Mouse (Mus musculus): Measurements from ENCODE around the gene Ostm1. TPM values are rescaled to one million over a fixed set of nuclear protein-coding genes. Genes with fewer than 3 reads are reported as not detected.

The Ostm1 gene
- total RNA-seq, 1 experiment from 2014 or later = 30.3 TPM

- ATAC-seq (replicated peaks in 1 of 2; ENCODE audit: insufficient read depth in 1 of 2, low FRiP score in 2 of 2, low TSS enrichment in 1 of 2, low read depth in 1 of 2, poor library complexity in 2 of 2, severe bottlenecking in 2 of 2) = no peak
These were observed 21.3 kb downstream of the Ostm1 start for GRCm38 (mm10) chr10:42604874-42605273.

GRCm38 (mm10) chr10:42606757-42607156 lies 23.1 kb downstream of the Ostm1 start:
- no peak for ATAC-seq (replicated peaks in 1 of 2; ENCODE audit: insufficient read depth in 1 of 2, low FRiP score in 2 of 2, low TSS enrichment in 1 of 2, low read depth in 1 of 2, poor library complexity in 2 of 2, severe bottlenecking in 2 of 2)

GRCm38 (mm10) chr10:42613075-42613474 lies 29.5 kb downstream of the Ostm1 start:
- no peak for ATAC-seq (replicated peaks in 1 of 2; ENCODE audit: insufficient read depth in 1 of 2, low FRiP score in 2 of 2, low TSS enrichment in 1 of 2, low read depth in 1 of 2, poor library complexity in 2 of 2, severe bottlenecking in 2 of 2)

- no peak for ATAC-seq (replicated peaks in 1 of 2; ENCODE audit: insufficient read depth in 1 of 2, low FRiP score in 2 of 2, low TSS enrichment in 1 of 2, low read depth in 1 of 2, poor library complexity in 2 of 2, severe bottlenecking in 2 of 2)
These were observed 30.2 kb downstream of the Ostm1 start for GRCm38 (mm10) chr10:42613639-42614381.

GRCm38 (mm10) chr10:42614766-42615165 lies 31.1 kb downstream of the Ostm1 start:
- ATAC-seq (replicated peaks in 1 of 2; ENCODE audit: insufficient read depth in 1 of 2, low FRiP score in 2 of 2, low TSS enrichment in 1 of 2, low read depth in 1 of 2, poor library complexity in 2 of 2, severe bottlenecking in 2 of 2) = 0 out of 4 replicates have a peak, but pooled peaks of 1 of the 2 experiments have one; percentile 14

- ATAC-seq (replicated peaks in 1 of 2; ENCODE audit: insufficient read depth in 1 of 2, low FRiP score in 2 of 2, low TSS enrichment in 1 of 2, low read depth in 1 of 2, poor library complexity in 2 of 2, severe bottlenecking in 2 of 2) = no peak
These were observed 34.7 kb downstream of the Ostm1 start for GRCm38 (mm10) chr10:42618291-42618690.

- no peak for ATAC-seq (replicated peaks in 1 of 2; ENCODE audit: insufficient read depth in 1 of 2, low FRiP score in 2 of 2, low TSS enrichment in 1 of 2, low read depth in 1 of 2, poor library complexity in 2 of 2, severe bottlenecking in 2 of 2)
These were observed 42.3 kb downstream of the Ostm1 start for GRCm38 (mm10) chr10:42625907-42626306.

- ATAC-seq (replicated peaks in 1 of 2; ENCODE audit: insufficient read depth in 1 of 2, low FRiP score in 2 of 2, low TSS enrichment in 1 of 2, low read depth in 1 of 2, poor library complexity in 2 of 2, severe bottlenecking in 2 of 2) = no peak
These were observed 47.2 kb downstream of the Ostm1 start for GRCm38 (mm10) chr10:42630596-42631355.

GRCm38 (mm10) chr10:42631754-42632452 lies 48.3 kb downstream of the Ostm1 start:
- no peak for ATAC-seq (replicated peaks in 1 of 2; ENCODE audit: insufficient read depth in 1 of 2, low FRiP score in 2 of 2, low TSS enrichment in 1 of 2, low read depth in 1 of 2, poor library complexity in 2 of 2, severe bottlenecking in 2 of 2)

GRCm38 (mm10) chr10:42632453-42633360 lies 49.1 kb downstream of the Ostm1 start:
- ATAC-seq (replicated peaks in 1 of 2; ENCODE audit: insufficient read depth in 1 of 2, low FRiP score in 2 of 2, low TSS enrichment in 1 of 2, low read depth in 1 of 2, poor library complexity in 2 of 2, severe bottlenecking in 2 of 2) = no peak

- peak; percentile 9 to 41; a peak in 2 of 4 replicates for ATAC-seq (replicated peaks in 1 of 2; ENCODE audit: insufficient read depth in 1 of 2, low FRiP score in 2 of 2, low TSS enrichment in 1 of 2, low read depth in 1 of 2, poor library complexity in 2 of 2, severe bottlenecking in 2 of 2)
These were observed 49.9 kb downstream of the Ostm1 start for GRCm38 (mm10) chr10:42633361-42634121.

- no peak for ATAC-seq (replicated peaks in 1 of 2; ENCODE audit: insufficient read depth in 1 of 2, low FRiP score in 2 of 2, low TSS enrichment in 1 of 2, low read depth in 1 of 2, poor library complexity in 2 of 2, severe bottlenecking in 2 of 2)
These were observed 50.6 kb downstream of the Ostm1 start for GRCm38 (mm10) chr10:42634122-42634720.

GRCm38 (mm10) chr10:42635046-42635445 lies 51.4 kb downstream of the Ostm1 start:
- no peak for ATAC-seq (replicated peaks in 1 of 2; ENCODE audit: insufficient read depth in 1 of 2, low FRiP score in 2 of 2, low TSS enrichment in 1 of 2, low read depth in 1 of 2, poor library complexity in 2 of 2, severe bottlenecking in 2 of 2)

- no peak for ATAC-seq (replicated peaks in 1 of 2; ENCODE audit: insufficient read depth in 1 of 2, low FRiP score in 2 of 2, low TSS enrichment in 1 of 2, low read depth in 1 of 2, poor library complexity in 2 of 2, severe bottlenecking in 2 of 2)
These were observed 52.1 kb downstream of the Ostm1 start for GRCm38 (mm10) chr10:42635566-42636359.

GRCm38 (mm10) chr10:42636360-42637182 lies 52.9 kb downstream of the Ostm1 start:
- no peak for ATAC-seq (replicated peaks in 1 of 2; ENCODE audit: insufficient read depth in 1 of 2, low FRiP score in 2 of 2, low TSS enrichment in 1 of 2, low read depth in 1 of 2, poor library complexity in 2 of 2, severe bottlenecking in 2 of 2)

Data from hematopoietic stem cell, adult 5-6 weeks (primary cell).